Mouse (Mus musculus): ENCODE results near the gene Lonp1. TPM values are rescaled to one million over a fixed set of nuclear protein-coding genes. Genes with fewer than 3 reads are reported as not detected.

Lonp1 gene
- total RNA-seq (2017) = 53.7 and 57.4 TPM in 2 replicates

DNA sequence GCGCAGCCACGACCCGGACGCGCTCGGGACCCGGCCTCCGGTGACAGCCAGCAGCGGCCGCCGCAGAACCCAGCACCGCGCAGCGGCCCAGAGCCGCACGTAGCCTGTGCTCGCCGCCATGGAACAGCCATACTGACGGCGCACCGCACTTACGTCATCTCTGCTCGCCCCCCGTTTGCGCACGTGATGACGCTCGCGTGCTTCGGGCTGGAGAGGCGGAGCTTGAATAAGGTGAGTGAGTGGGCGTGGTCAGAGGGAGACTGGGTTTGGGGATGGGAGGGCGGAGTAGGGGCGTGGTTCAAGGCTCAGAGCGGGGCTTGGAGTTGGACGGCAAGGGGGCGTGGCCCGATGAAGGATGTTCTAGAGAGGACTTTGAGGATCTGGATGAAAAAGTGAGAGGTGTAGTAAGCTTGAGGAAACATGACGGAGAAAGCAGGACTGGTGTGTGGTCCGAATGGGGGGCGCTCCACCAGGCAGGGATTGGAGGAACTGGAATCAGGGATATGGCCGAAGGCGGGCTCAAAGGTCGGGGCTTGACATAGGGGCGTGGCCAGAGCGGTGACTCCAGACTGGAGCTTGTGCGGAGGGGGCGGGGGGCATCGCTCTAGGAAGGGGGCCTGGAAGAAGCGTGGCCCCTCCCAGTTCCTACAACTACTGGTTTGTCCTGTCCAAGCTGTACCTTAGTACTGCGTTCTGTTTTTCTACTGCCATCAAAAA, at the start of gene Lonp1:
Lonp1 (minus strand) TSS at position 134 of the 717 bp plus-strand sequence.
- peak; percentile 91 to 92 for ATAC-seq (replicated peaks in 1 of 2; ENCODE audit: insufficient read depth in 1 of 2, low FRiP score in 2 of 2, low TSS enrichment in 1 of 2, low read depth in 1 of 2, poor library complexity in 2 of 2, severe bottlenecking in 2 of 2)

DNA sequence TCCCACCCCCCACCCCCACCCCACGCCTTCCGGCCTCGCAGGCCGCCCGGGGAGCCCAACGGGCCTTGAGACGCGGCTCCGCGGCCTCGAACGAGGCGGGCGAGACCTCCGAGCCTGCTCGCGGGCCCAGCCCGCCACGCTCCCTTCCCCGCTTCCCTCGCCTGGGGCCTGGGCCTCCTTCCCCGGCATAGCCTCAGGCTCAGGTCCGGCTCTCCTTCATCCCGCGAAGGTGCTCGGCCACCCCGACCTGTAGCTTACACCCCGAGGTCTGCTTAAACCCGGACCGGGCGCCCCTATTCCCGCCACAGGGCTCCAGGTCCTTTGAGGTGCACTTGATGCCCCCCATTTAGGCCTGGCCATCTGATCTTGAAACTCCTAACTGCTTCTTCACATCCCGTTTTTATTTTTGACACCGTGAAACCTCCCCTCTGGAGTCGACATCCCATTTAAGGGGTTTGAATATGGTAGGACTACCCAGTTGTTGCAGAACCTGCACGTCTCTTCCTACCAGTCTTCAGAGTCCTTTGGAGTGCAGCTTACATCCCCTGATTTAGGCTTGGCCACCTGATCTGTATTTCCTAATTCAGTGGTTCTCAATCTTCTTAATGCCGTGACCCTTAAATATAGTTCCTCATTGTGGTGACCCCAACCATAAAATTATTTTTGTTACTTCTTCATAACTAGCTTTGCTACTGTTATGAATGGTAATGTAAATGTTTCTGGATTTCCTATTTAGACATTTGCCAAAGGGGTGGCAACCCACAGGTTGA, 47.1 kb upstream of the Lonp1 start:
- no peak for ATAC-seq (replicated peaks in 1 of 2; ENCODE audit: insufficient read depth in 1 of 2, low FRiP score in 2 of 2, low TSS enrichment in 1 of 2, low read depth in 1 of 2, poor library complexity in 2 of 2, severe bottlenecking in 2 of 2)

DNA sequence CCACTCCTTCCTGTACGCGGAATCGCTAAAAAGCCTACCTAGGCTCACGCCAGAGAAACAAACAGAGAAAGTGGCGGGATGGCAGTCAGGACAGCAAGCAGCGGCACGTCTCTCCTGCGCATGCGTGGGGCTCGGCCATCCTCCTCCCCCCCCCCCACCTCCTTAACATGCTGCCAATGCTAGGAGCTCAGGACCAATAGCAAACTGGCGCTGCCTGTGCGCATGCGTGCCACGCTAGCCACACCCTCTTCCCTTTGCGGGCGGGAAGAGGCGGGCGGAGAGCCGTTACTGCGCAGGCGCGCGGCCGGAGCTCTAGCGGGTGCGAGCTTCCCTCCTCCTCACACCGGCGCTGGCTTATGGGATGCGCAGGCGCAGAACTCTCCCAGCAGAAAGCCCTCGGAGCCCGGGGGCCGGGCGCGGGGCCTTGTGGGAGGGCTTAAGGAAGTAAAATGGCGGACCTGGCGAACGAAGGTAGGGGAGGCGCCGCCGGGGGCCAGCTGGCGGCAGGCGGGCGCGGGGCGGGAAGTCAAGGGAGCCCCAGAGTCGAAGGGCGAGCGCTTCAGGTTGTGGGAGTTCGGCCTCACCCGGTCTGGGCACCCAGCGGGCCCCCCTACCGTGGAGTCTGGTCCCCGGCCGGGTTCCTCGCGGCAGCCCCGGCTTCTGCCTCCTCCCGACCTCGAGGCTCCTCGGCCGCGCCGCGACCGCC, 46.4 kb upstream of the Lonp1 start, which contains the start of gene Ranbp3:
Ranbp3 (plus strand) TSS at position 354 of the 706 bp plus-strand sequence.
- ATAC-seq (replicated peaks in 1 of 2; ENCODE audit: insufficient read depth in 1 of 2, low FRiP score in 2 of 2, low TSS enrichment in 1 of 2, low read depth in 1 of 2, poor library complexity in 2 of 2, severe bottlenecking in 2 of 2) = peak; percentile 86 to 87

DNA sequence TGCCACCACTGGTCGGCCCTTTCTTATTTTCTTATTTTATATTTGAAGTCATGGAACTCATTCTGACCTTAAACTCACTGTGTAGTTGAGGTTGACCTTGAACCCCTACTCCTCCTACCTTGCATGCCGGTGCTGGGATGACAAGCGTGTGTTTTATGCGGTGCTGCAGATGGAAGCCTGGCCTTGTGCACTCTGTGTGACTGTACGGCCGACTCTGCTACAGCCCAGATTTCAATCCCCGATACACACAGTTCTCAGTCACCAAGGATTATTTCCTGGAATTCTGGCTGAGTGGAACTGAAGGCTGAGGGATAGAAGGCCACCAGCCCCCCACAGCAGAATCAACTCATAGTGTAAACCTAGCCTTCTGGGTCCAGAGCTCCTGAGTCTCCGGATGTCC, 43.1 kb upstream of the Lonp1 start:
- no peak for ATAC-seq (replicated peaks in 1 of 2; ENCODE audit: insufficient read depth in 1 of 2, low FRiP score in 2 of 2, low TSS enrichment in 1 of 2, low read depth in 1 of 2, poor library complexity in 2 of 2, severe bottlenecking in 2 of 2)

DNA sequence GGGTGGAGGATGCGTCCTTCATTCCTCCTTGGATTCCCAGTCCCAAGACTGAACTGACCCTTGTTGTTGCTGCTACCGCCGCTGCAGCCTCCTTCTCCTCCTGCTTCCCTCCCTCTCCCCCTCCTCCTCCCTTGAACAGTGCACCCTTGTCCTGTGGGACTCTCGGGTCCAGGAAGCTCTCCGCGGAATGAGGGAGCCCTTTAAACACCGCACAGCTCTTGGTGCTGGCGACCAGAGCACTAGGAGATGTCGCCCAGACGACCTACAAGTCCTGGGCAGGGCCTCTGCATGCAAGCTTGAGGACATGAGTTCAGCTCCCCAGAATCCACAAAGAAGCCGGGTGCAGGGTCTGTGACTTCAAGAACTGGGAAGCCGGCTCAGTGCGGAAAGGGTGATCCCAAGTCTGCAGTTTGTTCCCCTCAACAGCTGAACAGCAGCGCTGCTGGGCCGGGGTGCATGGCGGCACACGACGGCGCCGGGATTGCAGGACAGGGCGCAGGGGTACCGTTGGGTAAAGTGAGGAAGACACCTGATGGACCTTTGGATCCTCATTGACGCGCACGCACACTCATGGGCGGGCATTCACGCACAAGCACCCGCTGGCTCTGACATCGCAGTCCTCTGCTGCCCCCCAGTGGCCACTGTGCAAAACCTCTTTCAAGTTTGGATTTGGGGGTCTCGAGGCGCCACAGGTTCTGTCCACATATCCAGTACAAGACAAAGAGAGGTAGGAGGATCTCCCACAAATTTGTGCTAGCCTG, 41.9 kb upstream of the Lonp1 start:
- ATAC-seq (replicated peaks in 1 of 2; ENCODE audit: insufficient read depth in 1 of 2, low FRiP score in 2 of 2, low TSS enrichment in 1 of 2, low read depth in 1 of 2, poor library complexity in 2 of 2, severe bottlenecking in 2 of 2) = peak; percentile 58 to 65

DNA sequence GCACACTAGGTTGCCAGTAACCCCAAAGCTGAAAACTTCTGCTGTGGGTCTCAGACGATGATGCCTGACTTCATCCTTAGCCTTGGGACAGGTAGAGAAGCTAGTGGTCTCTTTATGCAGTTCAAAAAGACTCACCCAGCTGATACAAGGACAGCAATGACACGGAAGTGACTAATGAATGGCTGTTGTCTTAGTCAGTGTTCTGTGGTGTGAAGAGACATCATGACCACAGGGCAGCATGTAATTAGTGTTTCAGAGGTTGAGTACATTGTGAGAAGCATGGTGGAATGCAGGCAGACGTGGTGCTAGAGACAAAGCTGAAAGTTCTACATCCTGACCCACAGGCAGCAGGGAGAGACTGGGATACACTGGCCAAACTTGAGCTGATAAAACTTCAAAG, 40.9 kb upstream of the Lonp1 start:
- ATAC-seq (replicated peaks in 1 of 2; ENCODE audit: insufficient read depth in 1 of 2, low FRiP score in 2 of 2, low TSS enrichment in 1 of 2, low read depth in 1 of 2, poor library complexity in 2 of 2, severe bottlenecking in 2 of 2) = no peak

DNA sequence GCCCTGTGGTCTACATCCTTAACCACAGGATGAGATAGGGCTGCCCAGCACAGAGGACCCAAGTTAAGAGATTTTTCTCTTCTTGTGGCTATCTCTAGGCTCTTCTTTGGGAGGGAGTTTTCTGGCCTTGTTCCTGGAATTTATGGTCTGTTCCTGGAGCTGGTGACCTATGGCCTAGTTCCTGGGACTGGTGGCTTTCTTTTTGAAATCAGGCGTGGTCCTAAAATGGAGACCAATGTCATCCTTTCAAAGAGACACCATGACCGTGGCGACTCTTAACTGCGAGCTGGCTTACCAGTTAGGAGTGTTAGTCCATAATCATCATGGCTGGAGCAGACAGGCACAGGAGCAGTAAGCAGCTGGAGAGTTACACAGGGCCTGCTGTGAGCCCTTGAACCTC, 39.7 kb upstream of the Lonp1 start:
- ATAC-seq (replicated peaks in 1 of 2; ENCODE audit: insufficient read depth in 1 of 2, low FRiP score in 2 of 2, low TSS enrichment in 1 of 2, low read depth in 1 of 2, poor library complexity in 2 of 2, severe bottlenecking in 2 of 2) = no peak

DNA sequence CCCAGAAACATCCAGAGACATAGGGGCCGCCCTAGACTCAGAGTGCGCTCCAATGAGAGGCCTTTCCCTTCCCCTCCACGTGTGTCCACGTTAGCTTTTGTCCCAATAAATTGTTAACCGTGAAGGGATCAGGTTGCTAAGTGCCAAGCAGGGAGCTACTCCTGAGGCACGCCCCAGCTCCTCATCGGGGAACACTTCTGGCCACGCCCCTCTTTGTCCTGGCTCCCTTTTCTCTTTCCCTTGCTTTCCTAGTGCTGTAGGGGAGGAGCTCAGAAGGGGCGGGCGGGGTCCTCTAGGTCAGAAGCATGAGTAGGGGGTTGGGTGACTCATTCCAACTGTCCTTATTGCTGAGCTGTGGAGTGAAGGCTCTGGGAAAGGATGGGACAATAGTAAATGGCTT, 37.6 kb upstream of the Lonp1 start:
- ATAC-seq (replicated peaks in 1 of 2; ENCODE audit: insufficient read depth in 1 of 2, low FRiP score in 2 of 2, low TSS enrichment in 1 of 2, low read depth in 1 of 2, poor library complexity in 2 of 2, severe bottlenecking in 2 of 2) = no peak

DNA sequence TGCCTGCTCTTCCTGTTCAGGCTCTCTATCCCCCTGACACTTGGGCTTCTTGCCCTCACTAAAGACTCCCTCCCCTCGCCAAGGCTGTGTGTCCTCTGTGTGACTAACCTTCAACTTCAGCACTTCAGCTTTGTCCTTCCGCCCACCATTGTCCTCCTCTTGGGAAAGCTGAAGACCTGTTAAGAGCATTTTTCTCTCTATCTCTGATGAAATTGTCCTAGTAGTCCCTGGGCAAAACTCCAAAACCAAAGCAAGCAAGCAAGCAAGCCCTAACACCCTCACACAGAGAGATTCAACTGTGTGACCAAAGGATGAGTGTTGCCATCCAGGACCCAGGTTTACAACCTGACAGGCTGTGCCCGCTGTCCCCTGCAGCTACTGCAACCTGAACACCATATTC, 37.0 kb upstream of the Lonp1 start:
- no peak for ATAC-seq (replicated peaks in 1 of 2; ENCODE audit: insufficient read depth in 1 of 2, low FRiP score in 2 of 2, low TSS enrichment in 1 of 2, low read depth in 1 of 2, poor library complexity in 2 of 2, severe bottlenecking in 2 of 2)

DNA sequence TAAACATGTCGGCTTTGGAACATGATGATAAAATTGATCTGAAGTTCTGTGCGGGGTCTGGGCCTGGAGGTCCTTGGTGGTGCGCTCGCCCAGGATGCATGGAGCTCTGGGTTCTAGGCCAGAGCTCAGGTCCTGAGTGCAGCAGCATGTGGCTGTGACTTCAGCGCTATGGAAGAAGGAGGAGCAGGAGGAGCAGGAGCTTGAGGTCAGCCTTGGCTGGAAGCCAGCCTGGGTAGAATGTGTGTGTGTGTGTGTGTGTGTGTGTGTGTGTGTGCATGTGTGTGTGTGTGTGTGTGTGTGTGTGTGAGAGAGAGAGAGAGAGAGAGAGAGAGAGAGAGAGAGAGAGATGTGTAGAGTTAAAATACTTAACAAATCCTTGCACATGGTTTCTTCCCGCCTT, 29.5 kb upstream of the Lonp1 start:
- no peak for ATAC-seq (replicated peaks in 1 of 2; ENCODE audit: insufficient read depth in 1 of 2, low FRiP score in 2 of 2, low TSS enrichment in 1 of 2, low read depth in 1 of 2, poor library complexity in 2 of 2, severe bottlenecking in 2 of 2)

DNA sequence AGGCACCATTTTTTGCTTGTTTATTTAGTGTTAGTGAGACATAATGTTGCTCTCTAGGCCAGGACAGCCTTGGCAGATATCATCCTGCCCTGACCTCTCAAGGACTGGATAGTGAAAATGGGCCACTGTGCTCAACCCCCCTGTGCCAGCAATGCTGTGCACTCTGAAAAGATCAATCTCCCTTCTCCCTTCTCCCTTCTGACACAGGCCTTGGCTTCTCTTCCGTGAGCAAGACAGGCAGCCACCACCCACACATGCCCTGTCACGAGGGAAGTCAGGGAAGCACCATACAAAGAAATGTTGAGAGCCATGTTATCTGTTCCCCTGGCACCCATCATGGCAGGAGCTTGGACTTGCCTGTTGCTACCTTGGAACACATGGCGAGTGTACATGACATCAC, 28.6 kb upstream of the Lonp1 start:
- no peak for ATAC-seq (replicated peaks in 1 of 2; ENCODE audit: insufficient read depth in 1 of 2, low FRiP score in 2 of 2, low TSS enrichment in 1 of 2, low read depth in 1 of 2, poor library complexity in 2 of 2, severe bottlenecking in 2 of 2)

DNA sequence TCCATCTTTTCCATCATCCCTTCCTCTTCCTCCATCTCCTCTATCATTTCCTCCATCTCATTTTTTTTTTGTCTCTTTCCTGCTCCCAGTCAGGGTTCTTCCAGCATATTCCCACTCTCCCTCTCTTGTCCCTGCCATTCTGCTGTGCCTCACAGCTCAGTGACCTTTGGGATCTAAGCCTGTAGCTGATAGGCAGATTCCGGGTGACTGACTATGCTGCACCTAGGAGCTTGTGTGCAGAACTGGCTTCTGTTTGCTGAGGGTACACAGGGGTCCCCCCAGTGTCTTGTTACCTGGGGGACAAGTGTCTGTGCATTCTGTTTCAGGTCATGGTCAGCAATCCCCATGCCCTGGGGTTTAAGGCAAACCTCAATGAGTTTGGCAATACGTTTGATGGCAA, 28.1 kb upstream of the Lonp1 start:
- ATAC-seq (replicated peaks in 1 of 2; ENCODE audit: insufficient read depth in 1 of 2, low FRiP score in 2 of 2, low TSS enrichment in 1 of 2, low read depth in 1 of 2, poor library complexity in 2 of 2, severe bottlenecking in 2 of 2) = no peak

DNA sequence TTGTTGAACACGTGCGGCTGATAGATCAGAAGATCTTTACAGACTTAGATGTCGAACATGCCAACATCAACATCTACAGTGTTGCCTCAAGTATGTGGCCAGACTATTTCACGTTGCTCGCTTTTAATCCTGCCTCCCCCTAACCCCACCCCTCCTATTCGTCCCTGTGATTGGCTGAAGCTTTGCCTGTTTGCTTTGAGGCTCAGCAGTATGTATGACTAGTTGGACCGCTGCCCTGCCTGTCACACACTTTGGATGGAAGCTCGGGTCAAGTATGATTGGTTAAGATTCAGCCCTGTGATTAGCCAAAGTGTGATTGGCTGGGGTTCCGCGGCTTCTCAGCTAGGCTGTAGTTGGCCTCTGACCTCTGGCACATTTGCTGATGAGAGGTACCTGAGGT, 25.1 kb upstream of the Lonp1 start:
- 0 out of 4 replicates have a peak, but pooled peaks of 1 of the 2 experiments have one; percentile 15 for ATAC-seq (replicated peaks in 1 of 2; ENCODE audit: insufficient read depth in 1 of 2, low FRiP score in 2 of 2, low TSS enrichment in 1 of 2, low read depth in 1 of 2, poor library complexity in 2 of 2, severe bottlenecking in 2 of 2)

DNA sequence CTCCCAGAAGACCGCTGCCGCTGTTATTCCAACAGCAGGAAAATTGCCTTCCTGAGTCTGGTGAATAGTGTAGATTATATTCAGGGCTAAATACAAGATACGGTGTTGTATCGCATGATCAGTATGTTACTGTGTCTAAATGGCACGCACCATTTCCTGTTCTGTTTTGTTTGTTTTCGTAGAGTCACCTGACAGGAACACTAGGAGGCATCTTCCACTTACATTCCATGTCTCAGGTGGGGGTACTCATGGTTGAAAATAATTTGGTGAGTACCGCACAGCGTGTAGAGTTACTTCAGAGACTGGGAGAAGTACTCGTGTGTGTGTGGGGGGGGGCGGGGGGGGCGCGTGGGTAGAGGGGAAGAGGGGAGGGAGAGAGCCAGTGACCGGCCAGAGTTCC, 20.9 kb upstream of the Lonp1 start:
- no peak for ATAC-seq (replicated peaks in 1 of 2; ENCODE audit: insufficient read depth in 1 of 2, low FRiP score in 2 of 2, low TSS enrichment in 1 of 2, low read depth in 1 of 2, poor library complexity in 2 of 2, severe bottlenecking in 2 of 2)

DNA sequence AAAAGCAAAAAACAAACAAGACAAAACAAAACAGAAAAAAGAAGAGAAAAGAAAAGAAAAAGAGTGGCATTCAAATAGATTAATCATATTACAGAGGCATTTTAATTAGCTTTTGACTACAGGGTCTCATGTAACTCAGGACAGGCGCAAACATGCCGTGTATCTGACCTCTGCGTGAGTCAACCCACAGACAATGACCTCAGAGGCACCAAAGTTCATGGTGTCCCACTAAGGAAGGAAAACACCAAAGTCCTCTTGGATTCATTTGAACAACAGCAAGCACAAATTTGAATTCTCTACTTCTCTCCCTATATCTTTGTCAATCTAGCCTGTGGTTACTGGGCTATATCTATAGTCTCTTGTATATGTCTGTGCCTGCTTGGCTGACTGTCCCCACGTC, 16.6 kb upstream of the Lonp1 start:
- no peak for ATAC-seq (replicated peaks in 1 of 2; ENCODE audit: insufficient read depth in 1 of 2, low FRiP score in 2 of 2, low TSS enrichment in 1 of 2, low read depth in 1 of 2, poor library complexity in 2 of 2, severe bottlenecking in 2 of 2)

DNA sequence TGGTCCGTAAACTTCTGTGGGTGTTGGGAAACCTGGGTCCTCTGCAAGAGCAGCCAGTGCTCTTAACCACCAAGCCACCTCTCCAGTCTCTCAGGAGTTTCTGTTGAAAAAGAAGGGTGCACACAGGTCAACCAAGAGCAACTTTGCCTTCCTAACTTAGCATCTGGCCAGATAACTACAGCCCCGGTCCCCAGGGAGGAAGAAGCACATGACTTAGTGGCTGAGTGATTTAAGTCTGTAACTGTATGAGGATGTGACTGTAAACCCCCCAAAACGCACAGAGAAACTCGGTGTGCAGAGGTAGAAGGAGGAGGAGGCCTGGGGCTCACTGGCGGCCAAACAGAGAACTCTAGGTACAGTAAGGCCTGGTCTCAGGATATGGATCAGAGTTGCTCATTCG, 7.3 kb upstream of the Lonp1 start:
- no peak for ATAC-seq (replicated peaks in 1 of 2; ENCODE audit: insufficient read depth in 1 of 2, low FRiP score in 2 of 2, low TSS enrichment in 1 of 2, low read depth in 1 of 2, poor library complexity in 2 of 2, severe bottlenecking in 2 of 2)

DNA sequence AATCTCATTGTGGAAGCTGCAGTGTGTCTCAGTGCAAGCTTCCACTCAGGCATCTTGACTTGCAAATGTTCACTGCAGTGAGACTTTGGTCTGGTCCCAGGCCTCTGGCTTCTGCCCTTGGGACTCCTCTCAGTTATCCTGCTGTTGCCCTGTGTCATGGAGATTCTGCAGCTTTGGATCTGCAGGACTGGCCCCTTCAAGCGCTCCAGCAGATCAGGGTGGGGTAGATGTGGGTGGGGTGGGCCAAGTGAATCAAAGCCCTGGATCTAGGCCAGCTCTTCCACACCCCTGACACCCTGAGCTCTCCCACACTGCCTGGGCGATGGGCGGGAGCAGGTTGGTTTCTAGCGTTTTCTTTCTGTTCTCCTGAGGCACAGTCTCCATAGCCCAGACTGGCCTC, 5.1 kb upstream of the Lonp1 start:
- no peak for ATAC-seq (replicated peaks in 1 of 2; ENCODE audit: insufficient read depth in 1 of 2, low FRiP score in 2 of 2, low TSS enrichment in 1 of 2, low read depth in 1 of 2, poor library complexity in 2 of 2, severe bottlenecking in 2 of 2)

Measured in hematopoietic stem cell, adult 5-6 weeks (primary cell).